Mouse (Mus musculus) megakaryocyte, embryonic 14.5 days (primary cell): ENCODE measurements at regions not wholly inside any gene's neighbourhood (a gene's known extent, or its start where the extent isn't known, plus 50 kb on each side); places are given as distances from the start of the nearest gene placed in this dataset.

Source experiments
- FLI1 ChIP-seq: IDR thresholded peaks from 2 replicates; pipeline ENCODE4 v1.6.1; 2012; ENCODE audit warnings: low read length, inconsistent platforms, mixed read lengths
- GATA1 ChIP-seq: IDR thresholded peaks from 3 replicates; pipeline ENCODE4 v1.6.1; 2012; ENCODE audit warnings: mixed read lengths, low read length, inconsistent platforms, borderline replicate concordance

DNA sequence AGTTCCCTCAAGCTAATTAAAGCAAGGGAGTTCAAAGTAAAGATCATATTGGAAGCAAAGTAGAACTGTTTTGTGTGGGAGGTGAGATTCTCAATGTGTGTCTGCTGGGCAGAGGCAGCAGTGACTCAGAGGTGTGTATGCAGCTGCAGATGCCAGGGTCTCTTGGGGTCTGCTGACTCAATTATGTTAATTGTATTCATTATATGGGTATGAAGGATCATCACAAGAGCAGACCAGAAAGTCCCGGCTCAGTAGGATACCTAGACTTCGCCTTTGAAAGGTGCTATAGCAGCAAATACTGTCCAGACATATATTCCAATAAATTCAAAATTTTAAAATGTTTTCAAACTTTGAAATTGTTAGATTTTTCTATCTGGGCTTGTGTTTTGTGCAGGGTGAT is 147.6 kb upstream of the 4930583I09Rik start:
- TF ChIP-seq GATA1 (no peak), FLI1 (no peak)
